Mouse (Mus musculus) intestine, embryonic 15.5 days (tissue): ENCODE results near the gene Adra2a. TPM values are rescaled to one million over a fixed set of nuclear protein-coding genes. Genes with fewer than 3 reads are reported as not detected.

Experiments used
- ATAC-seq: fragments of 200-750 bp; cut with Nextera tagmentation; 2 replicates; pipeline ENCODE4 v1.8.0; 2017; ENCODE audit warnings: moderate TSS enrichment, moderate library complexity
- H3K27ac ChIP-seq: fragments of 300-500 bp; sonication (generic); 2 replicates; pipeline ENCODE4 v1.5.1; 2015; ENCODE audit warnings: mild to moderate bottlenecking, inconsistent platforms
- H3K27me3 ChIP-seq: fragments of 300-500 bp; sonication (generic); replicated peaks from 2 replicates; pipeline ENCODE4 v1.6.1; 2015; ENCODE audit warnings: inconsistent platforms
- H3K36me3 ChIP-seq: fragments of 300-500 bp; sonication (generic); 2 replicates; pipeline ENCODE4 v1.6.1; 2015; ENCODE audit warnings: inconsistent platforms
- H3K4me1 ChIP-seq: fragments of 300-500 bp; sonication (generic); replicated peaks from 2 replicates; pipeline ENCODE4 v1.6.1; 2015; ENCODE audit warnings: inconsistent platforms
- H3K4me2 ChIP-seq: fragments of 300-500 bp; sonication (generic); replicated peaks from 2 replicates; pipeline ENCODE4 v1.6.1; 2015; ENCODE audit warnings: mild to moderate bottlenecking, inconsistent platforms
- H3K4me3 ChIP-seq: fragments of 300-500 bp; sonication (generic); replicated peaks from 2 replicates; pipeline ENCODE4 v1.5.1; 2015; ENCODE audit warnings: inconsistent platforms
- H3K9ac ChIP-seq: fragments of 300-500 bp; sonication (generic); 2 replicates; pipeline ENCODE4 v1.6.1; 2015; ENCODE audit warnings: inconsistent platforms
- H3K9me3 ChIP-seq: fragments of 300-500 bp; sonication (generic); 2 replicates; pipeline ENCODE4 v1.6.1; 2016; ENCODE audit warnings: inconsistent platforms
- WGBS: fragments of 180-500 bp; shearing (Covaris S2); methylation state at CpG from one replicate; pipeline ENCODE4 v1.1.7; 2015; 5-methylcytosine and 5-hydroxymethylcytosine counted together
- polyA plus RNA-seq: library from polyadenylated mRNA; unstranded; fragments of >200 nt; fragmentation: Nextera tagmentation; extraction: Ambion mirVana; gene quantifications from 2 replicates; pipeline ENCODE4 v1.2.1, GENCODE M21; 2015

Adra2a gene
- polyA plus RNA-seq, 1 experiment from 2014 or later: 1.4 TPM

DNA sequence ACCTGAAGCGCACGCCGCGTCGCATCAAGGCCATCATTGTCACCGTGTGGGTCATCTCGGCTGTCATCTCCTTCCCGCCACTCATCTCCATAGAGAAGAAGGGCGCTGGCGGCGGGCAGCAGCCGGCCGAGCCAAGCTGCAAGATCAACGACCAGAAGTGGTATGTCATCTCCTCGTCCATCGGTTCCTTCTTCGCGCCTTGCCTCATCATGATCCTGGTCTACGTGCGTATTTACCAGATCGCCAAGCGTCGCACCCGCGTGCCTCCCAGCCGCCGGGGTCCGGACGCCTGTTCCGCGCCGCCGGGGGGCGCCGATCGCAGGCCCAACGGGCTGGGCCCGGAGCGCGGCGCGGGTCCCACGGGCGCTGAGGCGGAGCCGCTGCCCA lies 2.7 kb downstream of the Adra2a start:
- Histone ChIP-seq H3K4me1 (peaks cover 39% of the 10 kb centered on the region), H3K27ac (no peak overlapping the region), H3K4me2 (peak overlapping the region; percentile 100), H3K9me3 (no peaks in the 10 kb centered on the region), H3K4me3 (peak overlapping the region; percentile 60), H3K9ac (peak overlapping the region; percentile 30), H3K36me3 (no peaks in the 10 kb centered on the region), H3K27me3 (peaks cover 23% of the 10 kb centered on the region)
- 1% methylated on average over 46 of the region's 46 CpGs for WGBS
- no peak for ATAC-seq

DNA sequence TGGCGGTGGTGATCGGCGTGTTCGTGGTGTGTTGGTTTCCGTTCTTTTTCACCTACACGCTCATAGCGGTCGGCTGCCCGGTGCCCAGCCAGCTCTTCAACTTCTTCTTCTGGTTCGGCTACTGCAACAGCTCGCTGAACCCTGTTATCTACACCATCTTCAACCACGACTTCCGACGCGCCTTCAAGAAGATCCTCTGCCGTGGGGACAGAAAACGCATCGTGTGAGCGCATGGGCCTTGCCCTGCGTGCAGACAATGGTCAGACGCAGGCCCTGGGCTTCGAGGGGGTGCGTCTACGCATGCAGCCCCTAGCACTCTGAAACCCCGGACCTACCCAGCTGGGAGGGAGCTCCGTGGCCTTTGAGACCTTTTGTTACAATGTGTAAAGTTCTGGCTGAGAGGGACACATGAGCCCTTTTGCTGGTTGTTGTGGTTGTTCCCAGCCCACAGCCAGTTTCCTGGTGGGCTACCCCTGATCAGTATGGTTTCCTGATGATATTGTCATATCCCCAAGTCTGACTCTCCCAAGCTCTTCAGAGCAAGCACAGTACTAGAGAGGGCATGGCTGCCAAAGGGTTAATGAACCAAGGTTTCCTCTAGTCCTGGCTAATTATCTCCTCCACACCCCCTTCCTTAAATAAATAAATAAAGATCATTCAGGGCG lies 3.6 kb downstream of the Adra2a start:
- H3K9me3 ChIP-seq: no peaks in the 10 kb centered on the region
- WGBS: 2% methylated on average over 27 of the region's 27 CpGs
- peak overlapping the region; percentile 30 for H3K9ac ChIP-seq
- ATAC-seq: no peak
- peaks cover 23% of the 10 kb centered on the region for H3K27me3 ChIP-seq
- H3K4me3 ChIP-seq: peak overlapping the region; percentile 60
- H3K4me1 ChIP-seq: peaks cover 39% of the 10 kb centered on the region
- peak overlapping the region; percentile 100 for H3K4me2 ChIP-seq
- H3K36me3 ChIP-seq: no peaks in the 10 kb centered on the region
- no peak overlapping the region for H3K27ac ChIP-seq

DNA sequence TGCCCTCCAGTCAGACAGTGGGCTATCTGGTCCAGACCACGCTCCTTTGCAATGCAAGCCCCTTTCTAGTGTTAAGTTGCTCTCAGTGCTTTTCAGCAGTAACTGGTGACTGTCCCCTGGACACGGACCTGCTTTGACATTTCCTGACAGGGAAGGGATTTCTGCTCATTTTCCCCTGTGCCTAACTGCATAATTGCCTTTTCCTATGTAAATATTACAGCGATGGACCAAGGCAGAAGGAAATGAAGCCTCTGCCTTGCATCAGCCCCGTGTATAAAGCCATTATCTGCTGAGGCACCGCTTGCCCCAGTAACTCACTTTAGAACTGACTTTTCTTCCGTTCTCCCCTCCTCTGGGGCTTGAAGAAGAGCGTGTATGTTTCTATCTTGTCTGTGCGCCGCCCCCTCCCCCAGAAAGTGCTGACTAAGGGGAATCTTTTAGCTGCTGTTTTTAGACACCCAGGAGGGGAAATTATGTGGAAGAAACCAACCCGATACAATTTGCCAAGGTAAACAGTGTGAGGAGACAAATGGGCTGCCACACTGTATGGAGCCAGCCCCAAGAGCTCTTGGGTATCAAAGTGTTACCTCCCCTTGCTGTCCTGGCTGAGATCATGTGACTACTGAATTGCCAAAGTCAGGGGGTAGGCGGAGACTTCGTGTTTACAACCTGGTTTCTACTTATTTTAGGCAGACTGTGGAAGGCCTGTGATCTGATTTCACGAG lies 4.4 kb downstream of the Adra2a start:
- Histone ChIP-seq H3K9ac (no peak overlapping the region), H3K36me3 (no peaks in the 10 kb centered on the region), H3K27me3 (peaks cover 23% of the 10 kb centered on the region), H3K4me2 (peak overlapping the region; percentile 100), H3K9me3 (no peaks in the 10 kb centered on the region), H3K4me3 (no peak overlapping the region), H3K27ac (no peak overlapping the region), H3K4me1 (peaks cover 39% of the 10 kb centered on the region)
- WGBS: 11% methylated on average over 13 of the region's 13 CpGs
- ATAC-seq: no peak

DNA sequence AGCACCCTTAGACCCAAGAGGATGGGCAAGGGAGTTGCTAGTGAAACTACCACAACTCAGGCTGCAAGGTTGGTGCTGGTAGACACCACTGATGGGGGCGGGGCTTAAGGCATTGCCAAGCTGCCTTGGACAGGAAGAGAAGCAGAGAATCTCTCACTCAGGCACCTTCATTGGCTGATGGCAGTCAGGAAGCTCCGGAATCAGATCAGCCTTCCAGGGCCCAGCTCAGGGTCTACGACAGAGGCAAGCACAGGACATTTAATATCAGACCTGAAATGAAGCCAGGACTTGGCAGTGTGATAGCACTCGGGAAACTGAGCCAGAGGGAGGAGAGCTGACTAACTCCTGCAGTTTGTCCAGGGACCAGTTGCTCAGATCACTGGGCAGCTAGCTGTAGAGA lies 7.7 kb downstream of the Adra2a start:
- Histone ChIP-seq H3K27me3 (peaks cover 10% of the 10 kb centered on the region), H3K4me3 (no peak overlapping the region), H3K4me1 (peaks cover 19% of the 10 kb centered on the region), H3K9ac (no peak overlapping the region), H3K36me3 (no peaks in the 10 kb centered on the region), H3K9me3 (no peaks in the 10 kb centered on the region), H3K27ac (no peak overlapping the region), H3K4me2 (no peak overlapping the region)
- 75% methylated on average over 4 of the region's 4 CpGs for WGBS
- no peak for ATAC-seq

DNA sequence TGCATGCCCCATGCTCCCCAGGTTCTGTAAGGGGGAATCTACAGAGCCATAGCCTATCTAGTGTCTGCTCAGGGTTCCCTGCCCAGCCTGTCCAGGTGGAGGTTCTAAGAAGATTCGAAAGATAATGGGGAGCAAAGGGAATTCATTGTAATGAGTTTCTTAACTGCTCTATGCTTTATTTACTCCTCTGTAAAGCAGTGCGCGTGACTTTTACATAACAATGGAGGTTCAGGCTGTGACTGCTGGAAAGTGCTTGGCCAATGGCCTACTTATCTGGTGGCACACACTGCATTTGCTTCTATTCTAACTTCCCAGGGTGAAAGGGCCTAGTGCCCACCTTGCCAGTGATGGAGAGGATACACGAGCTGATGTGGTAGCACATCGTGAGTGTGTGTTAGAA lies 11.9 kb downstream of the Adra2a start:
- no peak overlapping the region for H3K9ac ChIP-seq
- no peak for ATAC-seq
- H3K4me3 ChIP-seq: no peak overlapping the region
- H3K4me1 ChIP-seq: no peaks in the 10 kb centered on the region
- H3K27ac ChIP-seq: no peak overlapping the region
- H3K27me3 ChIP-seq: no peaks in the 10 kb centered on the region
- H3K4me2 ChIP-seq: no peak overlapping the region
- no peaks in the 10 kb centered on the region for H3K9me3 ChIP-seq
- H3K36me3 ChIP-seq: no peaks in the 10 kb centered on the region
- 72% methylated on average over 5 of the region's 5 CpGs for WGBS

DNA sequence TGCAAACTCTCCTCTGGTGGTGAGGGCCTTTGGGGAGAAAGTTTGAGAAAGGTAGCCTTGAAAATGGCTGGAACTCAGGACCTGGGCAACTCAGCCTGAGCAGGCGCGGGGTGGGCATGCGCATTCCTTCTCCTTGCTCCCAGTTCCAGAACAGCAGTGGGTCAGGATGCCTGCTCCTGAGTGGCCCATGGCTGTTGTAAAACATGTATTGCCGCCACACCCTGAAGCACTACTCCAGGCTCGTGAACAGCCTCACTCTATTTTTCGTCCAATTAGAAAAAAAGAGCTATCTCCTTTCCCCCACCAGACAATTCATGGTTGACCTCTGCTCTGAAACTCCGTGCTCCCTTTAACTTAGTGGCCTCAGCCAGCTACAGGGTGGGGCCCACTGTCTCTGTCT lies 24.5 kb downstream of the Adra2a start:
- no peaks in the 10 kb centered on the region for H3K9me3 ChIP-seq
- H3K9ac ChIP-seq: no peak overlapping the region
- ATAC-seq: peak; percentile 73
- no peak overlapping the region for H3K4me3 ChIP-seq
- no peaks in the 10 kb centered on the region for H3K27me3 ChIP-seq
- no peak overlapping the region for H3K4me2 ChIP-seq
- H3K36me3 ChIP-seq: no peaks in the 10 kb centered on the region
- H3K27ac ChIP-seq: peak overlapping the region; percentile 40; the same call in 1 of the 2 replicates
- WGBS: 62% methylated on average over 7 of the region's 7 CpGs
- H3K4me1 ChIP-seq: no peaks in the 10 kb centered on the region

DNA sequence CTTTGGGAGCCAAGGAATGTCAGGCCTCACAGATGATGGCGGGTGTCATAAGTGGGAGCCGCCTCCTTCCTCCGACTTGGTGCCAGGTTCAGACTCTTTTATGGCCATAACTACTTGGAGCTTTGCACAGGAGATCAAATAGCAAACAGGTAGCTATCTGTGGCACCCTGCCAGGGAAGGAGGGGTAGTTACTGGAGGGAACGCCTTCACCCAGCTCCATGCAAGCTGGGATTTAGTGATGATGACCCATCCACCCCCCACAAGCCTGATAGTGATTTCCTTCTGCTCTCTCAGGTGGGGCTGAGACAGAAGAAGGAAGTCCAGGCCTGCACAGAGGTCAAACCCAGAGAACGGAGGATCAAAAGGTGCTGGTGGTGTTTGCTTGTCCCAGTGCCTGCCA lies 26.6 kb downstream of the Adra2a start:
- Histone ChIP-seq H3K27me3 (no peaks in the 10 kb centered on the region), H3K4me3 (no peak overlapping the region), H3K36me3 (no peaks in the 10 kb centered on the region), H3K4me2 (no peak overlapping the region), H3K9ac (no peak overlapping the region), H3K4me1 (no peaks in the 10 kb centered on the region), H3K9me3 (no peaks in the 10 kb centered on the region), H3K27ac (0 out of 2 replicates have a peak overlapping the region, but pooled peaks have one; percentile 32)
- ATAC-seq: peak; percentile 85
- WGBS: 39% methylated on average over 5 of the region's 5 CpGs

DNA sequence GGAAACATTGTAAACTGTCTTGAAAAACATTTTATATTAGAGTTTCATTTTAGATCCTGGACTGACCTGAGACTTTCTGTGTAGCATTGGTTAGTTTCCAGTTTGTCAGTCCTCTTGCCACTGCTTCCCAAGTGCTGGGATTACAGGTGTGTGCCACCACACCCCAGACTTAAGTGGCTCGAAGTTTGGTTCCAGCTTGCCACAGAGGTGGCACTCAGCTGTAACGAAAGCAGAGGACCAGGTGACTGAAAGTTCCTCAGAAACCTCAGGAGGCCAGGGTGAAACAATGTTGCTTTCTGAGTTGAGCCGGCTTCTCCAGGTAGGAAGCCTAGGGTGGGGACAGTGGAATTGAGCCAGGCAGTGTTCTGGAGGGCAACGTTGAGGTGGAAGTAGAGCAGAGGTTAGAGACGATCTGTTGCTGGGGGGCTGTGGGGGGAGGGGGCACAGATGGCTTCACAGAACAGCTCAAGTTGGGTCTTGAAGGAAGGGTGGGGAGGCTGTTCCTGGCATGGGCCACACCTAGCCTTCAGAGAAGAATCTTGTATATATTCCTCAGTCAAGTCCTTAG lies 28.4 kb downstream of the Adra2a start:
- no peak overlapping the region for H3K9ac ChIP-seq
- no peak for ATAC-seq
- H3K4me3 ChIP-seq: no peak overlapping the region
- H3K27me3 ChIP-seq: no peaks in the 10 kb centered on the region
- no peaks in the 10 kb centered on the region for H3K36me3 ChIP-seq
- no peak overlapping the region for H3K27ac ChIP-seq
- H3K9me3 ChIP-seq: no peaks in the 10 kb centered on the region
- WGBS: 72% methylated on average over 5 of the region's 5 CpGs
- H3K4me2 ChIP-seq: no peak overlapping the region
- H3K4me1 ChIP-seq: no peaks in the 10 kb centered on the region

DNA sequence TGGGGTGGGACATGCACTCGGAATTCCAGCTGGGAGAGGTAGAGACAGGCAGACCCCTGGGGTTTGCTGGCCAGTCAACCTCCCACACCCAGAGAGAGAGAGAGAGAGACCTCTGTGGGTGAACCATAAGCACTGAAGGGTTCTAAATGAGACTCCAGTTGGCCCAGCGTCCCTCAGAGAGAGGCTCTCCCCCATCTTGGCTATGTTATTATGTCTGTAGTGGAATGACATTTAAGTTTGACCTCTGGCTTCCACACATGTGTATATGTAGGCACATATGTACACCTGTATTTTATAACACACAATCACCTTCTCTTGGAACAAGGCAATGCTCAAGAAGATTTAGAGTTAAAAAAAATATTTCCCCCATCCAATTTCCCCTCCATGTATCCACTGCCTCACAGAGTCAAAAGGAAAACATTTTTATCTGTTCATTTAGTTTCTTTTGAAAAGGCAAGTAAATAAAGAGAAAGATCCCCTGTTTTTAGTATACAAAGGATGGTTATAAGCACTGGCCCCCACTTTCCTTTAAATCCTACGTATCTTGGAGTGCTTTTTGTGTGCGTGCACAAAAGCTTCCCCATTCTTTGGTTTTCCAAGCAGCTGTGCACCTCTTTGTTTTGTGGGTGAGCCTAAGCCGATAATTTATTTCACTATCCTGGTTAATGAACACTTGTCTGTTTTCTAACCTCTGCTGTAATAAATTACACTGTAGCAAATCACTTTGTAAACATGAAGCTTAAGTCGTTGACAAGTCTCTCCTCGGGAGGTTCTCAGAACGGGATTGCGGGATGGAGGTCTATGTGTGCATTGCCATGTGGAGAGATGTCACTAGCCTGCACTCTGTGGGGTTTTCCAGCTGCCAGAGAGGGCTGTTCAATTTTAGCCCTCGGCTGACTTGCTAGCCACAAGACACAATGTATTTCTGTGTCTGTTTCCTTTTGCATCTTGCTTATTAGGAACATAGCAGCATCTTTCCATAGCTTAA lies 32.7 kb downstream of the Adra2a start:
- no peak overlapping the region for H3K9ac ChIP-seq
- no peak for ATAC-seq
- 25% methylated on average over 10 of the region's 10 CpGs for WGBS

DNA sequence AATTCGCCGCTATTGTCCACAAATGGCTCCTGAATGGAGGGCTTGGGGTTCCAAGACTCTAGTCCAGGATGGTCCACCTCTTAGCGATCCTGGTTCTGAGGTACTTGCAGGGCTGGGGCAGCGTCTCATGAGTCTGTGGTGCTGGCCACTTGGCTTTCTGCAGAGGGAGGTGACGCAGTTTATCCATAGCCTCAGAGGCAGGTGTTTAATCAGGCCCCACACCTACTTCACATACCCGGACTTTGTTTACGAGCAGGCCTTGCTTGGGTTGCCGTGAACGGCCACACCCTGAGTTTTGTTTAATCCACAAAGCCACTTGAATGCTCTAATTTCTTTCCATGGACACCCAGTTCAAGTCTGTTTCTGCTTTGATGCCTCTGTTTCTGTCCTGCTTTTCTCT lies 37.4 kb downstream of the Adra2a start:
- Histone ChIP-seq H3K4me1 (no peaks in the 10 kb centered on the region), H3K27me3 (no peaks in the 10 kb centered on the region), H3K4me2 (no peak overlapping the region), H3K9me3 (no peaks in the 10 kb centered on the region), H3K27ac (no peak overlapping the region), H3K36me3 (no peaks in the 10 kb centered on the region), H3K9ac (no peak overlapping the region), H3K4me3 (no peak overlapping the region)
- ATAC-seq: no peak
- WGBS: 72% methylated on average over 9 of the region's 9 CpGs

More for the DNA sequence above, 32.7 kb downstream of the Adra2a start:
- Histone ChIP-seq H3K27me3 (no peaks in the 10 kb centered on the region), H3K27ac (no peak overlapping the region), H3K4me3 (no peak overlapping the region), H3K36me3 (no peaks in the 10 kb centered on the region), H3K4me1 (no peaks in the 10 kb centered on the region), H3K4me2 (no peak overlapping the region), H3K9me3 (no peaks in the 10 kb centered on the region)

DNA sequence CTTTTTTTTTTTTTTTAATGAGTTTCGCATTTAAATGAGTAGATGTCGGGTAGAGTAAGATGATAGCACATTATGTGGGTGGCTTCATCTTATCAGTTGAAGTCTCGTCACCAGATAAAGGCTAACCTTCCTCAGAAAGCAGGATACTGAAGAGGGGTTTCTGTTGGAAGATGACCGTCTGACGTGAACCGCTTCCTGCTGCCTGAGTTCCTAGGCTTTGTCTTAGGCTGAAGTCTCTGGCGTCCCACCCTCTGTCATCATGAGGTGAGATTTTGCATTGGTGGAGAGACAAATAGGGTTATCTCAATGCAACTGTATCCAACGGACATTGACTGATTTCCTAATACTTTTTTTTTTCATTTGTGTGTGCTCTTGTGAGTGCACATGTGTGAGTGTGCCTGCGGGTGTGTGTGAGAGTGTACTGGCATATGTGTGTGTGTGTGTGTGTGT lies 37.8 kb downstream of the Adra2a start:
- ATAC-seq: no peak
- 79% methylated on average over 9 of the region's 9 CpGs for WGBS
- no peaks in the 10 kb centered on the region for H3K27me3 ChIP-seq

DNA sequence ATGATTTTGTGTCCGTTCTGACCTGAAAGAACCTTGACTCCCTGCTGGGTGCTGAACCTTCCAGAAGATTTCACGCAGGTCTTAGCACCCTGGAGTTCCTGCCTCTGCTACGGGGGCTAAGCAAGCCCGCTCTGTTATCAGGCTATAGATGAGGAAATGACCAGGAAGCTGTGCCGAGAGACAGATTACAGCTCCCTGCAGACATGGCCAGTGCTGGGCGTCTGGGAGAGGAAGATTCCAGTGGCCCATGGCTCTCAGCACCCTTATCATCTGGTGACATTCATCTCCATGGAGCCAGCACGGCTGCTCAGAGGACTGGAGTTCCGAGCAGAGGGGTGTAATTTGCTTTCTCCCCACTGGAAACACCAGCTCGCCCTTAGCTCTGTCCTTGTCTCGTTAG lies 43.4 kb downstream of the Adra2a start:
- H3K9ac ChIP-seq: no peak overlapping the region
- no peak overlapping the region for H3K4me3 ChIP-seq
- no peaks in the 10 kb centered on the region for H3K27me3 ChIP-seq
- no peak for ATAC-seq
- 49% methylated on average over 10 of the region's 10 CpGs for WGBS
- H3K4me1 ChIP-seq: no peaks in the 10 kb centered on the region
- no peaks in the 10 kb centered on the region for H3K9me3 ChIP-seq
- no peak overlapping the region for H3K4me2 ChIP-seq
- H3K27ac ChIP-seq: no peak overlapping the region
- no peaks in the 10 kb centered on the region for H3K36me3 ChIP-seq

More for the DNA sequence above, 37.8 kb downstream of the Adra2a start:
- Histone ChIP-seq H3K9me3 (no peaks in the 10 kb centered on the region), H3K4me2 (no peak overlapping the region), H3K4me3 (no peak overlapping the region), H3K27ac (no peak overlapping the region), H3K4me1 (no peaks in the 10 kb centered on the region), H3K9ac (no peak overlapping the region), H3K36me3 (no peaks in the 10 kb centered on the region)
